Mouse (Mus musculus): ENCODE results near the gene Mnx1. TPM values are rescaled to one million over a fixed set of nuclear protein-coding genes. Genes with fewer than 3 reads are reported as not detected.
"Not testable (repeated sequence)": the region's sequence is repeated elsewhere in the genome, so short reads cannot be mapped to it uniquely, and the experiment has no call there.

Gene Mnx1
- polyA plus RNA-seq, 1 experiment, result not detected

DNA sequence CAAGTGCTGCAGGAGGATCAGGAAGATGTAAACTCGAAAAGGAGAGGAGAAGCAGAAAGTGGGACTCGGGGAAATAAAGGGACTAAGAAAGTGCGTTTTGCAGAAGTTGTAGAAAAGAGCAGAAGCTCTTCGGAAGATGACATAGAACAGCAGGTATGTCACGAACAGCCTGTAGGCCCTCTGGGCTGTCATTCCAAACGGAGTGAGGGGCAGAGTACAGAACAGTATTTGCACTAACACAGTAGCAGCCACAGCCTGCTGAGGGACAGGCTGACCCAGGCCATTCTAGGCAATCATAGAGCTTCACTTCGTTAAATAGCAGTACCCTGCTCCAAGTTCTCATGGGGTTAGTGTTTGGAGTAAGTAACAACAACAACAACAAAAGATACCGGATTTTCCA lies 42.8 kb downstream of the Mnx1 start:
- TF ChIP-seq CTCF (IDR thresholded peaks at IDR 0.05; ENCODE audit: low read depth, low read length) (no peak), POLR2A (IDR thresholded peaks at IDR 0.05; ENCODE audit: borderline replicate concordance, low read depth, low read length) (no peak)
- peak overlapping the region; percentile 72 for H3K4me3 ChIP-seq (ENCODE audit: insufficient read depth, low read length)
- peak overlapping the region; percentile 28 for H3K27ac ChIP-seq (ENCODE audit: insufficient read depth, low read depth, low read length)
- H3K4me1 ChIP-seq (ENCODE audit: control insufficient read depth, insufficient read depth, low read length), result peaks cover 16% of the 10 kb centered on the region

DNA sequence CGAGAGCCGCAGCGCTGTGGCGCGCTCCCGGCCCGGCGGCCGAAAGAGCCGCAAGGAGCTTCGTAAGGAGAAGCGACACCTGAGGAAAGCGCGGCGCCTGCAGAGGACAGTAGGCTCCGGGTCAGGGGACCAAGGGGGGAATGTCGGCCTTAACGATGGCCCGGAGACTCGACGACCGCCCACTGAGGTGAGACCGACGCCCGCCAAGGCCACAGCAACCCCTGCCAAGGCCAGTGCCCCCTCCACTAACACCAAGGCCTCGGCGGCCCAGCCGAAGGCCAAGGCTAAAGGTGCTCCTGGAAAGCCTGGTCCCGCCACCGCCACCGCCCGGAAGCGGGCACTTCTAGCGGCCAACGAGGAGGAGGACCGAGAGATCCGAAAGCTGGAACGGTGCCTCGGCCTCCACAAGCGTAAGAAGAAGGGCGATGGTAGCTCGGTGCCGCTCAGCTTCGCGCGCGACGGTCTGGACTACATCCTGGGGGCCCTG lies 43.4 kb downstream of the Mnx1 start:
- no peak for TF ChIP-seq CTCF (IDR thresholded peaks at IDR 0.05; ENCODE audit: low read depth, low read length)
- no peak for TF ChIP-seq POLR2A (IDR thresholded peaks at IDR 0.05; ENCODE audit: borderline replicate concordance, low read depth, low read length)
- peaks cover 16% of the 10 kb centered on the region for H3K4me1 ChIP-seq (ENCODE audit: control insufficient read depth, insufficient read depth, low read length)
- peak overlapping the region; percentile 72 for H3K4me3 ChIP-seq (ENCODE audit: insufficient read depth, low read length)
- peak overlapping the region; percentile 28 for H3K27ac ChIP-seq (ENCODE audit: insufficient read depth, low read depth, low read length)

DNA sequence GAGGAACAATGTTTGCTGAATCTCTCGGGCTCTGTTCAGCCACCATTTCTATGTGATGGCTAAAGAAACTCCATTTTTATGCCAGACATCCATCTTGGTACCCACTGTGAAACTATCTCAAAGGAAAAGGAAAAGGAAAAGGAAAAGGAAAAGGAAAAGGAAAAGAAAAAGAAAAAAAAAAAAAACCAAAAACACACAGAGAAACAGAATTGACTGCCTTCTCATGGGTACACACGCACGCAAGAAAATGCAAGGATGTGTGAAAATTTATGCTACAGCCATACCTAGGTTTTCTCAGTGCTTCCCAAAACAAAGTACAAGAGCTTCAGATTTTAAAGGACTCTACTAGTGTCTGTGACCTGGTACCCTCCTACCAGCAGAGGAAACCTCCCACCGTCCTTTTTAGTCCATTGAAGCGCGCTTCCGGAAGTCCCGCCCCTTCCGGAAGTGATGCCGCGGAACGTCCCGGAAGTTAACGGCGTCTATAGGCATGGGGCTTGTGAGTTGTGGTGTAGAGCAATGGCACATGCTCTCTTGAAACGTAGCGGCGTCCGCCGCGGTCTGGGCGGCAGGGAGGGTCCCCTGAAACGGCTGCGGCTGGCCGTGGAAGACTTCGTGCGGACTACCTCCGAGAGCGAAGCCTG lies 43.9 kb downstream of the Mnx1 start, which contains the start of gene Nom1:
Gene Nom1, plus strand, starts transcription at position 437 of the 644 bp plus-strand sequence.
- no peak for TF ChIP-seq CTCF (IDR thresholded peaks at IDR 0.05; ENCODE audit: low read depth, low read length)
- TF ChIP-seq POLR2A (IDR thresholded peaks at IDR 0.05; ENCODE audit: borderline replicate concordance, low read depth, low read length), result no peak
- peaks cover 16% of the 10 kb centered on the region for H3K4me1 ChIP-seq (ENCODE audit: control insufficient read depth, insufficient read depth, low read length)
- peak within 1 kb of the TSS; percentile 28 for H3K27ac ChIP-seq (ENCODE audit: insufficient read depth, low read depth, low read length)
- H3K4me3 ChIP-seq (ENCODE audit: insufficient read depth, low read length), result peak within 1 kb of the TSS; percentile 72

DNA sequence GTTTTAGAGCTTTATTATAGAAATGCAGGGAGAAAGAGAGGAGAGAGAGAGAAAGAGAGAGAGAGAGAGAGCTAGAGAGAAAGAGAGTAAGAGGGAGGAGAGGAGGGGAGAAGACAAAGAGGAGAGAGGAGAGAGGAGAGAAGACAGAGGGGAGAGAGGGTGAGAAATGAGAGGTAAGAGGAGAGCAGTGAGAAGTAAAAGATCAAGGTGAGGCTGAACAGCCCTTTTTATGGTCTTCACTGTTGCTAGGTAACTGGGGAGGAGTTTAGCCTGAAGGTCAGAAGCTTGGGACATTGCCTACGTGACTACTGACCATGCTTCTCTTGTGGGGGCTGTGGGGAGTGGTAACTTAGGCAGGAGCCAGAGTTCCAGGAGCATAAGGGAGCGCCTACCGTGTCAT lies 54.9 kb downstream of the Mnx1 start:
- H3K4me3 ChIP-seq (ENCODE audit: insufficient read depth, low read length); H3K27ac ChIP-seq (ENCODE audit: insufficient read depth, low read depth, low read length); H3K4me1 ChIP-seq (ENCODE audit: control insufficient read depth, insufficient read depth, low read length): not testable (repeated sequence)

Other genes with a start within 250 kb of the Mnx1 start
- 3.5 and 4.6 TPM in 2 replicates for gene Lmbr1, start 100.1 kb downstream of the Mnx1 start, polyA plus RNA-seq (2012; ENCODE audit: insufficient read depth, insufficient read length, missing spikeins)
- 10.7 and 12.3 TPM in 2 replicates for gene Nom1, start 43.8 kb downstream of the Mnx1 start, polyA plus RNA-seq (2012; ENCODE audit: insufficient read depth, insufficient read length, missing spikeins)
- gene Ube3c, start 90.8 kb upstream of the Mnx1 start, polyA plus RNA-seq (2012; ENCODE audit: insufficient read depth, insufficient read length, missing spikeins), result 11.5 and 15.9 TPM in 2 replicates